Mouse (Mus musculus) heart, postnatal 0 days (tissue): ENCODE results near the gene Cfap57. TPM values are rescaled to one million over a fixed set of nuclear protein-coding genes. Genes with fewer than 3 reads are reported as not detected.

ENCODE experiments used
- ATAC-seq: fragments of 200-750 bp; cut with Nextera tagmentation; 2 replicates; pipeline ENCODE4 v1.8.0; 2017; ENCODE audit warnings: low read depth, moderate number of reproducible peaks, moderate library complexity; ENCODE audit not compliant: insufficient read depth
- DNase-seq: peaks from one replicate; pipeline ENCODE4 v3.0.0-alpha.2; 2016; ENCODE audit warnings: low spot score
- H3K27ac ChIP-seq: fragments of 300-500 bp; sonication (generic); 2 replicates; pipeline ENCODE4 v1.5.1; 2014; ENCODE audit warnings: low read depth, mild to moderate bottlenecking
- H3K27me3 ChIP-seq: fragments of 300-500 bp; sonication (generic); 2 replicates; pipeline ENCODE4 v1.6.1; 2014; ENCODE audit warnings: low read length, mixed read lengths; ENCODE audit not compliant: control insufficient read depth, insufficient read depth
- H3K36me3 ChIP-seq: fragments of 300-500 bp; sonication (generic); replicated peaks from 2 replicates; pipeline ENCODE4 v1.6.1; 2014; ENCODE audit warnings: low read length, mixed read lengths; ENCODE audit not compliant: control insufficient read depth, insufficient read depth
- H3K4me1 ChIP-seq: fragments of 300-500 bp; sonication (generic); 2 replicates; pipeline ENCODE4 v1.6.1; 2014; ENCODE audit warnings: antibody characterized with exemption; ENCODE audit not compliant: control insufficient read depth, insufficient read depth
- H3K4me2 ChIP-seq: fragments of 300-500 bp; sonication (generic); 2 replicates; pipeline ENCODE4 v1.6.1; 2014; ENCODE audit warnings: low read depth, mild to moderate bottlenecking, low read length, moderate library complexity
- H3K4me3 ChIP-seq: fragments of 300-500 bp; sonication (generic); 2 replicates; pipeline ENCODE4 v1.5.1; 2014; ENCODE audit warnings: low read depth, low read length
- H3K9ac ChIP-seq: fragments of 300-500 bp; sonication (generic); replicated peaks from 2 replicates; pipeline ENCODE4 v1.6.1; 2014; ENCODE audit warnings: low read depth, low read length, mixed read lengths
- H3K9me3 ChIP-seq: fragments of 300-500 bp; sonication (generic); replicated peaks from 2 replicates; pipeline ENCODE4 v1.6.1; 2016; ENCODE audit warnings: low read length; ENCODE audit not compliant: control insufficient read depth
- CTCF ChIP-seq: IDR thresholded peaks from 2 replicates; pipeline ENCODE4 v1.5.1; 2016; ENCODE audit warnings: antibody characterized with exemption, control low read depth, low read depth
- EP300 ChIP-seq: IDR thresholded peaks from 2 replicates; pipeline ENCODE4 v1.6.1; 2016; ENCODE audit warnings: antibody characterized with exemption, low read depth
- WGBS: fragments of 180-500 bp; shearing (Covaris S2); extraction: QIAGEN DNeasy Blood & Tissue Kit; methylation state at CpG from one replicate; pipeline ENCODE4 v1.1.7; 2014; 5-methylcytosine and 5-hydroxymethylcytosine counted together
- polyA plus RNA-seq: library from polyadenylated mRNA; unstranded; fragments of >200 nt; fragmentation: Nextera tagmentation; extraction: Ambion mirVana; gene quantifications from 2 replicates; pipeline ENCODE4 v1.2.1, GENCODE M21; 2015
- total RNA-seq: library from RNA; depleted of rRNA; stranded (reverse); fragments of >200 nt; gene quantifications from 2 replicates; pipeline ENCODE4 v1.2.3, GENCODE M21; 2014; ENCODE audit warnings: low replicate concordance; rRNA removed

Gene Cfap57
- total RNA-seq (0.12 TPM in 1 of 2 replicates, not detected in the other), polyA plus RNA-seq (0.07 and 0.11 TPM in 2 replicates)

DNA sequence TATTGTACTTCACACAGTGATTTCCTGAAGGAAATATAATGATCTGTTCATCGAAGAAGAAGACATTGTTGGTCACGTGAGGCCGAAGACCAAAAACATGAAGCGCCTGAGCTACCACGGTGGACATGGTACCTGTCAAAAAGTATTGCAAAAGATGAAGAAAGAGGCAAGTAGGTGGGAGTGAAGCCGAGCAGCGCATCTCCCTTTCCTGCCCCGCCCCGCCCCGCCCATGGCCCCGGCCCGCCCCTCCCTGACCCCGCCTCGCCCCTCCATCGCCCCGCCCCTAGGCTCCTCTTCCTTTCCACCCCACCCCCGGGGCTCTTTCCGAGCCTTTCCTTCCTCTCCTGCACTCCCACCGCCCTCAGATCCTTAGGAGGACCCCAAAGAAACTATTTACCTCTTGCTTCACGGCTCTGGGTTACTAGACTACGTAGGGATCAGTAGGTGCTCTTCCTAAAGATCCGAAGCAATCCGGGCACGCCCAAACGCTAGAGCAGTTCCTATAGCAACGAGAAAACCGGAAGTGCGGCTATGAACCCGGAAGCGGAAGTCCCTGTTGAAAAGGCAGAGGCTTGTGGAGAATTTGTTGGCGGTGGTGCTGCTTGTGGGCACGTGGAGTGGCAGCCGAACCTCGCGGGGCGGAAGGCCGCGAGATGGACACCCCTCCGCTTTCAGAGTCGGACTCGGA is at the start of gene Cfap57, which contains the start of gene Ebna1bp2:
Gene Cfap57 (minus strand): TSS at position 499 of the 688 bp plus-strand sequence.
Gene Ebna1bp2 (plus strand): TSS at position 521 of the 688 bp plus-strand sequence.
- peaks cover 26% of the 10 kb centered on the region for H3K36me3 ChIP-seq
- no peak within 1 kb of the TSS for H3K27ac ChIP-seq
- H3K4me3 ChIP-seq, result peak within 1 kb of the TSS; percentile 66
- peak within 1 kb of the TSS; percentile 82 for H3K4me2 ChIP-seq
- H3K27me3 ChIP-seq, result no peaks in the 10 kb centered on the region
- peak within 1 kb of the TSS; percentile 50 for H3K9ac ChIP-seq
- H3K9me3 ChIP-seq, result no peaks in the 10 kb centered on the region
- peaks cover 11% of the 10 kb centered on the region for H3K4me1 ChIP-seq
- peak; percentile 92 for ATAC-seq
- peak; percentile 90 for DNase-seq
- TF ChIP-seq EP300 (no peak), CTCF (no peak)
- 1% methylated on average over 41 of the region's 41 CpGs for WGBS

DNA sequence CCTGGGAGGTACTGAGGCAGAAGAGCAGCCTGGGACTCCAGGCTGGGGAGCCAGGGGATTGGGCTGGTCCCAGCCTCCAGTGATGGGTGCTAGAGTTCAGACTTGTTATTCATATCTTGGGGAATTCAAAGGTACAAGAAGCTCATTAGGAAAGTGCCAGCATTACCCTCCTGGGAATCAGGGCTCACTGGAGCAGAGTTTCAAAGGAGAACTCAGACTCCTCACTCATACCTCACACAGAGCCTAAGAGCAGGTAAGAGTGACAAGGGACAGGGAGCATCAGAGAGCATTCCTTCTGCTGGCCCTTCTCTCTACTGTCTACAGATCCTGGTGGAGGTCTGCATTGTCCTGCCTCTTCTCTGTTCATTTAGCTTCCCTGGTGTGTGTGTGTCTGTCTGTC is 38.1 kb upstream of the Cfap57 start, which contains the start of gene Olfr62:
Gene Olfr62 (plus strand): TSS at position 301 of the 400 bp plus-strand sequence.
- ATAC-seq (no peak), DNase-seq (no peak)
- Histone ChIP-seq H3K4me1 (no peaks in the 10 kb centered on the region), H3K9ac (no peak within 1 kb of the TSS), H3K9me3 (no peaks in the 10 kb centered on the region), H3K27ac (no peak within 1 kb of the TSS), H3K4me2 (no peak within 1 kb of the TSS), H3K4me3 (no peak within 1 kb of the TSS), H3K36me3 (no peaks in the 10 kb centered on the region), H3K27me3 (no peaks in the 10 kb centered on the region)
- no peak for TF ChIP-seq EP300
- TF ChIP-seq CTCF, result no peak

DNA sequence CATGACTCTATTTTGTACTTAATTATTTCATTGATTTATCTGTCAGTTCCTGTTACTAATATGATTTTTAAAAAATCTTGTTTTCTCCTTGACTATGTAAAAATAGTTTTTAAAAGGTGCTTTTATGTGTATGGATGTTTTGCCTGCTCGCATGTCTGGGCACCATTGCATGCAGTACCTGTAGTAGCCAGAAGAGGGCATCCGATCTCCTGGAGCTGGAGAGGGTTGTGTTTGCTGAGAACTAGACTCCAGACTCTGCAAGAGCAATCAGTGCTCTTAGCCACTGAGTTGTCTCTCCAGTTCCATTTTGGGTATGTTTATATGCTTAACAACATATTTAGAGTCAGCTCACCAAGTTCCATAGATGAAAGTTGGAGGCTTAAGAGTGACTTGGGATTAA is 24.7 kb upstream of the Cfap57 start:
- Histone ChIP-seq H3K36me3 (no peaks in the 10 kb centered on the region), H3K4me3 (no peak overlapping the region), H3K27me3 (no peaks in the 10 kb centered on the region), H3K4me2 (no peak overlapping the region), H3K9ac (no peak overlapping the region), H3K9me3 (no peaks in the 10 kb centered on the region), H3K4me1 (no peaks in the 10 kb centered on the region; the same call in 1 of the 2 replicates), H3K27ac (no peak overlapping the region)
- TF ChIP-seq EP300 (no peak), CTCF (peak; percentile 80)
- WGBS, result 7% methylated on average over 2 of the region's 2 CpGs
- no peak for DNase-seq
- ATAC-seq, result no peak

DNA sequence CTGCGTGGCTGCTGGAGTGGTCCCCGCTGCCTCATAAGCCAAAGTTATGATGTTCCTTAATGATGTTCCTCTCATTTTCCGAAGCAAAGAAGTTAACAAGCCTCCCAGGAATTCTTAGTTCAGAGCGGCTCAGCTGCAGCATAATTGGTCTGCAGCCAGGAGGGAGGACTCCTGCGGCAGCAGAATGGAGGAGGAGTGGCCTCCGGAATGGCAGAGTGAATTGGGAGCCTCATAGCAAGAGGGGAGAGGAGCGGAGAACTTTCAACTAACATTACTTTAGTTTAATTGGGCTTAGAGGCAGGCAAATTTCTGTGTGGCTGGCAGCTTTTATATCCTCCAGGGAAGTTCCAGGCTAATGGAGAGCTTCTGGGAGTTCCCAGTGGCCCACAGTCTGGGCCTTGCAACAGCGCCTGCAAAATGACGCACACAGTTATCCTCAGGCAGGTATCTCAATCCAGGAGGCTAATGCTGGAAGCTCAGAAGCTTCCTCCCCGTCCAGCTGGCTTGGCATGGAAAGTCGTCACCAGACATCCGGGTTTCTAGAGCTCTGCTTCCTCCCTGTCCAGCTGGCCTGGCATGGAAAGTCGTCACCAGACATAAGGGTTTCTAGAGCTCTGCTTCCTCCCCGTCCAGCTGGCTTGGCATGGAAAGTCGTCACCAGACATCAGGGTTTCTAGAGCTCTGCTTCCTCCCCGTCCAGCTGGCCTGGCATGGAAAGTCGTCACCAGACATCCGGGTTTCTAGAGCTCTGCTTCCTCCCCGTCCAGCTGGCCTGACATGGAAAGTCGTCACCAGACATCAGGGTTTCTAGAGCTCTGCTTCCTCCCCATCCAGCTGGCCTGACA is 22.0 kb upstream of the Cfap57 start:
- no peak overlapping the region for H3K4me3 ChIP-seq
- H3K4me1 ChIP-seq, result no peaks in the 10 kb centered on the region; the same call in 1 of the 2 replicates
- ATAC-seq (no peak), DNase-seq (peak; percentile 9)
- peak overlapping the region; percentile 64 for H3K27ac ChIP-seq
- peak overlapping the region; percentile 31; the same call in 1 of the 2 replicates for H3K4me2 ChIP-seq
- no peaks in the 10 kb centered on the region for H3K9me3 ChIP-seq
- no peak overlapping the region for H3K9ac ChIP-seq
- no peaks in the 10 kb centered on the region for H3K36me3 ChIP-seq
- 27% methylated on average over 20 of the region's 20 CpGs for WGBS
- peak; percentile 63; the same call in 1 of the 2 replicates for TF ChIP-seq EP300
- TF ChIP-seq CTCF, result no peak
- H3K27me3 ChIP-seq, result no peaks in the 10 kb centered on the region

DNA sequence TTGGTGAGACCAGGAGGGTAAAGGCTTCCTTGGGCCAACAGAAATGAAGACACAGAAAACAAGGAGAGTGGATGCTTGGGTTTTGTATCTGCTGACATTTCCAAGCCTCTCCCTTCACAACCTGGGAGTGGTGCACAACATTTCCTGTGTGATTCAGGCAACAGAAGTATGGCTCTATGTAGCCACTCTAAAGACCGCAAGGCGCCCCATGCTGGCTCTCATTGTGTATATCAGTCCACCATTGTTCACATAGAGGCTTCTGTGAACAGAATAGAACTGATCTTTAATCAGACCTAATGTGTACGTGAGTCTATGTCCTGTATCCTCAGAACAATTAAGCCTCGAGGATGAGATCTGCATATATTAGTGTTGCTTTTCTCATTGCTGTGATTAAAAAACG is 9.7 kb upstream of the Cfap57 start:
- no peak overlapping the region for H3K4me3 ChIP-seq
- H3K27me3 ChIP-seq, result no peaks in the 10 kb centered on the region
- no peak overlapping the region for H3K27ac ChIP-seq
- WGBS, result 90% methylated on average over 5 of the region's 5 CpGs
- TF ChIP-seq EP300, result no peak
- TF ChIP-seq CTCF, result no peak
- no peaks in the 10 kb centered on the region for H3K9me3 ChIP-seq
- ATAC-seq (no peak), DNase-seq (no peak)
- H3K4me1 ChIP-seq, result no peaks in the 10 kb centered on the region
- H3K4me2 ChIP-seq, result no peak overlapping the region
- no peak overlapping the region for H3K9ac ChIP-seq
- H3K36me3 ChIP-seq, result peaks cover 37% of the 10 kb centered on the region
